Mouse (Mus musculus): ENCODE measurements at regions not wholly inside any gene's neighbourhood (a gene's known extent, or its start where the extent isn't known, plus 50 kb on each side); places are given as distances from the start of the nearest gene placed in this dataset.

- no peak for DNase-seq (ENCODE audit: low spot score in 2 of 2)
These were observed 137.7 kb downstream of the Ube2u start for GRCm38 (mm10) chr4:100616161-100616915.

GRCm38 (mm10) chr4:100616916-100617488, 138.4 kb downstream of the Ube2u start:
- no peak for DNase-seq (ENCODE audit: low spot score in 2 of 2)

- no peak for DNase-seq (ENCODE audit: low spot score in 2 of 2)
These were observed 146.0 kb downstream of the Ube2u start for GRCm38 (mm10) chr4:100624656-100625055.

GRCm38 (mm10) chr4:100626551-100626950, 147.9 kb downstream of the Ube2u start:
- no peak for DNase-seq (ENCODE audit: low spot score in 2 of 2)

- no peak for DNase-seq (ENCODE audit: low spot score in 2 of 2)
These were observed 142.1 kb upstream of the Cachd1 start for GRCm38 (mm10) chr4:100634388-100634787.

GRCm38 (mm10) chr4:100637597-100637996, 138.9 kb upstream of the Cachd1 start:
- DNase-seq (ENCODE audit: low spot score in 2 of 2) = no peak

GRCm38 (mm10) chr4:100661154-100661553, 115.3 kb upstream of the Cachd1 start:
- DNase-seq (ENCODE audit: low spot score in 2 of 2) = no peak

GRCm38 (mm10) chr4:100664619-100665264, 111.7 kb upstream of the Cachd1 start:
- no peak for DNase-seq (ENCODE audit: low spot score in 2 of 2)

- DNase-seq (ENCODE audit: low spot score in 2 of 2) = no peak
These were observed 105.9 kb upstream of the Cachd1 start for GRCm38 (mm10) chr4:100670553-100670952.

- DNase-seq (ENCODE audit: low spot score in 2 of 2) = no peak
These were observed 101.6 kb upstream of the Cachd1 start for GRCm38 (mm10) chr4:100674916-100675315.

- DNase-seq (ENCODE audit: low spot score in 2 of 2) = no peak
These were observed 92.7 kb upstream of the Cachd1 start for GRCm38 (mm10) chr4:100683757-100684156.

- DNase-seq (ENCODE audit: low spot score in 2 of 2) = no peak
These were observed 76.5 kb upstream of the Cachd1 start for GRCm38 (mm10) chr4:100700002-100700401.

- no peak for DNase-seq (ENCODE audit: low spot score in 2 of 2)
These were observed 76.1 kb upstream of the Cachd1 start for GRCm38 (mm10) chr4:100700418-100700817.

- DNase-seq (ENCODE audit: low spot score in 2 of 2) = no peak
These were observed 70.5 kb upstream of the Cachd1 start for GRCm38 (mm10) chr4:100705960-100706359.

GRCm38 (mm10) chr4:100707125-100707524, 69.3 kb upstream of the Cachd1 start:
- DNase-seq (ENCODE audit: low spot score in 2 of 2) = no peak

GRCm38 (mm10) chr4:100708247-100708646, 68.2 kb upstream of the Cachd1 start:
- no peak for DNase-seq (ENCODE audit: low spot score in 2 of 2)

- no peak for DNase-seq (ENCODE audit: low spot score in 2 of 2)
These were observed 62.2 kb upstream of the Cachd1 start for GRCm38 (mm10) chr4:100714240-100714639.

- DNase-seq (ENCODE audit: low spot score in 2 of 2) = no peak
These were observed 58.9 kb upstream of the Cachd1 start for GRCm38 (mm10) chr4:100717601-100718000.

- peak; percentile 7 to 19 for DNase-seq (ENCODE audit: low spot score in 2 of 2)
These were observed 53.9 kb upstream of the Cachd1 start for GRCm38 (mm10) chr4:100722532-100722931.

- DNase-seq (ENCODE audit: low spot score in 2 of 2) = no peak
These were observed 53.4 kb upstream of the Cachd1 start for GRCm38 (mm10) chr4:100723053-100723452.

- no peak for DNase-seq (ENCODE audit: low spot score in 2 of 2)
These were observed 50.7 kb upstream of the Cachd1 start for GRCm38 (mm10) chr4:100725811-100726210.

GRCm38 (mm10) chr4:100726496-100726895, 50.0 kb upstream of the Cachd1 start:
- no peak for DNase-seq (ENCODE audit: low spot score in 2 of 2)

Measured in adrenal gland, postnatal 4 days (tissue).